Mouse (Mus musculus): ENCODE measurements at regions not wholly inside any gene's neighbourhood (a gene's known extent, or its start where the extent isn't known, plus 50 kb on each side); places are given as distances from the start of the nearest gene placed in this dataset.
"Not testable (repeated sequence)": the region's sequence is repeated elsewhere in the genome, so short reads cannot be mapped to it uniquely, and the experiment has no call there.

GRCm38 (mm10) chr10:56782265-56782664 lies 405.1 kb downstream of the Gja1 start:
- no peak for DNase-seq (ENCODE audit: low spot score in 2 of 2)

DNA sequence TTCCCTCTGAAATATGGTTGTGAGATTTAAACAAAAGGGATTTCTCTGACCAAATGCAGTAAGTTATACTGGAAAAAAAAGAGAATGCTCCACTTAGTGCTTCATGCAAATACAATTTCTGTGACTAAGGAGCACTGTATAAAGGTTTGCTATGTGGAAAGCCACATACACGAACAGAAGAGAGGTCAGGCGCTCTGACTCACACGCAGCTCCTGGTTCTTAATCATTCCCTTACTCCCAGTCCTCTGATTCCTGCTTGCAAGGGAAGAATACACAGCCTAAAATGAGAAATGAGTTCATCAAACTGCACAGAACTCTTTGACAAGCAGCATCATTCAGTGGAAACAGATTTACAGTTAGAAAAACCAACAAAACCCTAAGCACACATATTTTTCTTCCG lies 406.8 kb downstream of the Gja1 start:
- DNase-seq (ENCODE audit: low spot score in 2 of 2): no peak

DNA sequence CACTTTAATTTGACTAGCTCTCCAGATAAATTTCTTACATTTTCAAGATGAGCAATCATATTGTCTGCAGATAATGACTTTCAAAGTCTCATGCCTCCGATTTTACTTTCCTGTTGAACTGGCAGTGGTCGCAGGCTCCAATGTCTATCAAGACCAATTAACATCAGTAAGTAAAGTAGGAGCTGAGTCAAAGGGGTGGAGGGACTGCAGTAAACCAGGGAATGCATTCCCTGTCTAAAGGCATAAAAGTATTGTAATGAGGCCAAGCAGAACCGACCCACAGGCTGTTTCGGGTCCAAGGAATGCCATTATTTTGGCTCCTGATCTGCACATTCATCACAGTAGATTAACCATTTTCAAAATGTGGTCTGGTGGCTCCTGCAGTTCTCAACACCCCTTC lies 411.0 kb downstream of the Gja1 start:
- no peak for DNase-seq (ENCODE audit: low spot score in 2 of 2)

- no peak for DNase-seq (ENCODE audit: low spot score in 2 of 2)
Observed at GRCm38 (mm10) chr10:56793074-56793473, 415.9 kb downstream of the Gja1 start.

- peak in 1 of 2 experiments; percentile 3 for DNase-seq (ENCODE audit: low spot score in 2 of 2)
Observed at GRCm38 (mm10) chr10:56795396-56795795, 418.3 kb downstream of the Gja1 start.

- DNase-seq (ENCODE audit: low spot score in 2 of 2): no peak
Observed at GRCm38 (mm10) chr10:56799307-56799706, 422.2 kb downstream of the Gja1 start.

DNA sequence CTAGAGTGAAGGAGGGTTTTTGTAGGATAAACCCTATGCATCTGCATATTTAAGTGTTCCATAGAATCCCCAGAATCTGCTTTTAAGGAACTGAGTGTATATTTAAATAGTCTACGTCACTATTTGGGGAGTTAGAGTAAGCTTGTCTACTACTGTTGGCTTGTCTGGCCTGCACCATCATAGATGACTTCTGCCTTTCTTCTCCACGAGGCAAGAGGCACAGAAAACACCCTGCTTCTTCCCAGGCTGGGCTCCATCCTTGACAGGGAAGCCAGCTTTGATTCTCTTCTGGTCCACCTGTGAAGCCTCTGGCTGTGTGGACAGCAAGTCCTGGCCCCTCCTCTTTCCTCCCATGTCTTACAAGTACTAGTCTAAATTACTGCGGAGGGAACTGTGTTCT lies 422.6 kb downstream of the Gja1 start:
- DNase-seq (ENCODE audit: low spot score in 2 of 2): no peak

DNA sequence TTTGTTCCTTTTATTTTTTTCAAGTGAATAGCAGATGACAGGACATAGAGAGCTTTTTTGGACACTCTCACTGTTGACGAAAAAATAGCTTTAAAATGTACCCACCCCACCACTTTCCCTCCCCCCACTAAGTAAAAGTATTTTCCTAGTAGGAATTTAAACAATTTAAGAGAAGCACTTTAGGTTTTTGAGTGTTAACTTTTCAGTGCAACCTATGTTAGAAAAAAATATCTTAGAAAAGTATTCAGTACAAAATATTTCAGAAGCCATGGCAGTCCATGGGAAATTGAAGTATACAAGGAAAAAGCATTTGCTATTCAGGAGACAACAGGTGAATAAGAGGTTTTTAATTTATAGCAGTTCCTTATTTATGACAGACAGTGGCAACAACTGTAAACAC lies 431.9 kb downstream of the Gja1 start:
- no peak for DNase-seq (ENCODE audit: low spot score in 2 of 2)

GRCm38 (mm10) chr10:56822158-56822557 lies 445.0 kb downstream of the Gja1 start:
- no peak for DNase-seq (ENCODE audit: low spot score in 2 of 2)

GRCm38 (mm10) chr10:56831331-56831730 lies 454.2 kb downstream of the Gja1 start:
- no peak for DNase-seq (ENCODE audit: low spot score in 2 of 2)

DNA sequence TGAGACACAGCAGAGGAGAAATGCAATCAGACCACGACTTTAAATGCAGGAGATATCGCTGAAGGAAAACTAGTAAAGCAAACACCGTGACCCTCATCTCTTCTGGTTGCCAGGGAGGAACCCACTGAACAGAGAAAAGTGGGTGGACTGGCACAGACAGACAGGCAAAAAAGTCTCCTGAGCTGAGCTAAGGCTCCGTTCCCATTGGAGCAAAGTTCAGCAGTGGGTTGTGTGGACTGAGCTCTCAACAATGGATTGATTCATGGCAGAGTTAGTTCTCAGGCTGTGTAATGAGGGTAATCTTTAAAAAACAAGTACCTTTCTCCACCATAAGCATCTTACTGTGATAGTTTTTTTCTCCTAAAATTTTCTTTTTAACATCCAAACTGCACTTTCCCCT lies 454.8 kb downstream of the Gja1 start:
- peak in 1 of 2 experiments; percentile 9 for DNase-seq (ENCODE audit: low spot score in 2 of 2)

GRCm38 (mm10) chr10:56836130-56836529 lies 459.0 kb downstream of the Gja1 start:
- no peak for DNase-seq (ENCODE audit: low spot score in 2 of 2)

DNA sequence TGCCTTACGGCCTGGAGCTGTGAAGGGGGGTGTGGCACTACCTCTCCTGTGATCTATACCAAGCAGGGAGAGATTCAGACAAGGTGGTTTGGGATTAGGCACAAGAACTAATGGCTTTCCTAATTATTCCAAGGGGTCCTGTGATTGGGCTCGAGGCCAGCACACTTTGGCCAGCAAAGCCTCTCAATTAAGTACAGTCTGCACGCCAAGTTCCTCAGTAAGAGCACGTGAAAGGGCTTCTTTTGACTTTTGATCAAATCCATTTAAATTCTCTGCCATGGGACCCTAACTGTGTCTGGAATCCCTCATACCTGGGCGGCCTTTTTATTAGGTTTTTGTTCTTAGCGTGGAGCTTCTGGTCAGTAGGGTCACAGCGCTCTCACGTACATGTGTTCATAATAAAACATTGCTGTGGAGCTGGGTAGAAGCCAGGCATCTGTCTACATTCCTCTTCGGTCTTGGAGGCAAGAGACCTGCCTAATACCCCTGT lies 461.9 kb downstream of the Gja1 start:
- DNase-seq (ENCODE audit: low spot score in 2 of 2): peak; percentile 19 to 22

DNA sequence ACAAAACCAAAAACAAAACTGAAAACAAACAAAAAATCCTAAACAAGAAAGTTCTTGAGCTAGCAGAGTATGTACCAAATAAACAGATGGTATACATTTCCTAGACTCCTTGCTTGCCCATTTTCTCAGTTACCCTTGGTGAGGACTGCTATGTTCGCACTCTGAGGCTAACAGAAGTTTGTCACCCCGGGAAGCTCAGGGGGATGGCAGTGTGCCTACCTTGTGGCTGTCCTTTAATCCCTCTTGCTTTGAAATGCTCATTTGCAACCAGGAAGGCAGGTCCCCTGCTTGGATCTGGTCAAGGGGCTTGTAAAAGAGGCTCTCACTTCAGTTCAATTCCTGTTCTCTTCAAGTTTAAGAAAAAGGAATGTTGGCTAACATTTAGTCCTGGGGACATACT lies 462.4 kb downstream of the Gja1 start:
- peak; percentile 8 to 28 for DNase-seq (ENCODE audit: low spot score in 2 of 2)

DNA sequence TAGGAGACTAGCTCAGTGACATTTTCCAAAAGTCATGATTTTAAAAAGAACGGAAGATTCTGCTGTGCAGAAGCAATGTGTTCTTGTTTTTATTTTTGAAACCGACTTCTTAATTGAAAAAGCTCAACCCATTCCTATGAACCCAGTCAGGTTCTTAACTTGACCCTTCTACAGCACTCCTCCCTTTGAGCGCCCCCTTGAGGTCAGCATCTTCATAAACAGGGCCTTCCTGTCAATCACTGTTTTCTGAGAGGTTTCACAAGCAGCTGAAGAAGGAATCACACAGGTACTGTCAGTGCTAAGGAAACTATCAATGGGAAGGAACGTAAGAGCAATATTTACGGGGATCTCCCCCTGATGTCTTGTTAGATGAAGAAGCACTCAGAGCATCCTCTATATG lies 463.6 kb downstream of the Gja1 start:
- DNase-seq (ENCODE audit: low spot score in 2 of 2): no peak

DNA sequence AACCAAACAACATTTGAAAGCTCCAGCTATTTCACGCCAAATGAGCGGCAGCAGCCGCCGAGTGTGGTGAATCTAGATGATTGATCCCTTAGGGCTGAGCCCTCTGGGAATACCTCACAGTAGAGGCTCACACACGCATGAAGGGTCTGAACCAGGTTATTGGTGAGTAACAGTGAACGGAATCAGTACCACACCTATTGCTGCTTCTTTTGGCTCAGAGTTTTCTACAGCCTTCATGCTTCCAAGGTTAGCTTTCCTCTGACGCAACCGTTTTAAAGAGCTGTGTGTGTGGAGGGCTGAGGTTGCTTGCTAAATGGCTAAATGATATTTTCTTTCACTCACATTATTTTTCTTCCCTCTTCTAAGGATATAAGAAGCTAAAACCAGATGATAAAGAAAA lies 464.4 kb downstream of the Gja1 start:
- no peak for DNase-seq (ENCODE audit: low spot score in 2 of 2)

DNA sequence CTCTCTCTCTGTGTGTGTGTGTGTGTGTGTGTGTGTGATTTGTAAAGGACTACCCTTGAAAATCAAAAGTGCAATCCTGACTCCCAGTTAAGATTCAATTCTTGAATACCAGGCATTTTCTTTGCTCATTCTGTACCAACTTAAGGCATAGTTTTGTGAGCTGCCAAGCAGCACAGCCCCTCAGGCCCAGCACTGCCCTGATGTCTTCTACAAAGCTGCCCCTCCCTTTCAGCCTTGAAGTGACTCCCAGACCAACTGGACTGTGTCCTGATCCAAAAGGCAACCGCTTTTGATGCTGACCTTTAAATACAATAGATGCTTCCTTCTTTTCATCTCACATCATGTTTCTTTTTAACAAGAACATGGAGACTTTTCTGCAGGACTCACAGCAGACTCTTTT lies 464.8 kb downstream of the Gja1 start:
- no peak for DNase-seq (ENCODE audit: low spot score in 2 of 2)

DNA sequence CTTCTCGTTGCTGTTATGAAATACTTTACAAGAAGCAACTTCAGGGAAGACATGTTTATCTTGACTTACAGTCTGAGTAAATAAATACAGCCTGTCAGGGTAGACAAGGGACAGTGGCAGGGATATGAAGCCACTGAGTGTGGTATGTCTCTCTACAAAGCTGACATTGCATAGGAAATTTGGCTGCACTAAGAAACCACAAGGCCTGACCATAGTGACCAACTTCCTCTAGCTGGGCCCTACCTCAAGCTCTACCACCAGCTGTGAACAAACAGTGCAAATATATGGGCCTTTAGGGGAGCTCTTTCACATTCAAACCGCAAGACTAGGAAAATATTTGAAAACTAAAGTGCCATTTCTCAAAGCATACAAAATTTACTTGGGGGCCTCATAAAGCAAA lies 475.4 kb downstream of the Gja1 start:
- DNase-seq (ENCODE audit: low spot score in 2 of 2): no peak

GRCm38 (mm10) chr10:56856186-56856585 lies 479.1 kb downstream of the Gja1 start:
- no peak for DNase-seq (ENCODE audit: low spot score in 2 of 2)

- DNase-seq (ENCODE audit: low spot score in 2 of 2): no peak
Observed at GRCm38 (mm10) chr10:56879744-56880143, 502.6 kb downstream of the Gja1 start.

- DNase-seq (ENCODE audit: low spot score in 2 of 2): no peak
Observed at GRCm38 (mm10) chr10:56880154-56880591, 503.0 kb downstream of the Gja1 start.

DNA sequence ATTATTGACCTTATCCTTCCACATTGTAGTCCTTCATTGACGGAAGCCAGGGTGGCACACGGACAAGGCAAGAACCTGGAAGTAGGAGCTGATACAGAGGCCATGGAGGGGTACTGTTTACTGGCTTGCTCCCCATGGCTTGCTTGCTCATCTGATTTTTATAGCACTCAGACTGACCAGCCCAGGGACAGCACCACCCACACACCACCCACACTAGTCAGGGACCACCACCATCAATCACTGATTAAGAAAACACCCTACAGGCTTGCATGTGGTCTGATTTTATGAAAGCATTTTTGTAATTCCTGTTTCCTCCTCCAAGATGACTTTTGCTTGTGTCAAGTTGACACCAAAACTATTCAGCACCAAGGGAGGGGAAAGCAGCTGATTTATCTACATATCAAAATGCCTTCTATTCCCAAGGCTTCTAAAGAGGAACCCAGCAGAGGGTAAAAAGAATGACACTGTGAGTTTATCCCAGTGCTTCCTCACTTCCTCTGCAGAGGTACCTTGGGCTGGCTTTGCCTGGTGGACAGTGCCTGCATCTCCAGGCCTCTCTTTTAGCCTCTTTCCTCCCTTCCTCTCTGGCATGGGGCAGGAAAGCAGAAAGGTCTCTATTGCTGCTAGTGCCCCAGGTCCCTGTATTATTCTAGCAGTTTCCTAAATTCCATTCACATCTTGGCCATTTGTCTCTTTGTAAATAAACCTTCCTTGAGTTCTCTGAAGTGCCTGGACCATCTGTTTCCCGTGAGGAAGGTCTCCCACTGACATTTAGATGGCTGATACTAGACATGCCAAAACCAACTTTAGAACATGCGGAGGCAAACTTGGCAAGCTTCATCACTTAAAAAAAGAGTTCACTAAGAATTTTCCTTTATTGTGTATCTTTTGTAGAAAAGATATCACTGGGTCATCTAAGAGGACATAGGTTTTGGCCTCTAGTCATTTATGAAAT lies 507.6 kb downstream of the Gja1 start:
- DNase-seq (ENCODE audit: low spot score in 2 of 2): no peak

- DNase-seq (ENCODE audit: low spot score in 2 of 2): not testable (repeated sequence)
Observed at GRCm38 (mm10) chr10:56891530-56891929, 514.4 kb downstream of the Gja1 start.
